Mouse (Mus musculus) left cerebral cortex, adult 18-20 months (tissue): ENCODE measurements around the gene Rgl3. TPM values are rescaled to one million over a fixed set of nuclear protein-coding genes. Genes with fewer than 3 reads are reported as not detected.

Source experiments
- DNase-seq, 2 experiments: peaks; one replicate each; pipeline ENCODE4 v3.0.0; 2021 to 2022; ENCODE audit warnings: low spot score in 2 of 2, mixed read lengths in 1 of 2
- total RNA-seq, 2 experiments: library from RNA; stranded (reverse); gene quantifications; 2 replicates each; pipeline ENCODE4 v1.2.3; 2021

Rgl3 gene
- total RNA-seq, 2 experiments from 2014 or later, result 3.7 to 4.0 TPM

GRCm38 (mm10) chr9:21925034-21925433 is 64.2 kb downstream of the Rgl3 start:
- DNase-seq, result no peak

GRCm38 (mm10) chr9:21924099-21924493 is 65.2 kb downstream of the Rgl3 start:
- no peak for DNase-seq

GRCm38 (mm10) chr9:21923490-21924098 is 65.7 kb downstream of the Rgl3 start:
- no peak for DNase-seq

- DNase-seq, result no peak
Measured at GRCm38 (mm10) chr9:21923036-21923435, 66.2 kb downstream of the Rgl3 start.

Other genes starting within 250 kb of the Rgl3 start
- gene Spc24, start 229.1 kb downstream of the Rgl3 start, total RNA-seq, result 1 to 10 TPM; 3.1 to 5.0 TPM
- gene Kank2, start 190.7 kb downstream of the Rgl3 start, total RNA-seq, result 1 to 10 TPM; 8.4 to 9.1 TPM
- not detected for gene Angptl8, start 153.9 kb downstream of the Rgl3 start, total RNA-seq
- 10 to 100 TPM; 12.7 to 18.2 TPM for gene Dock6, start 136.8 kb downstream of the Rgl3 start, total RNA-seq
- gene Rab3d, start 71.3 kb downstream of the Rgl3 start, total RNA-seq, result 10 to 100 TPM; 13.8 to 14.0 TPM
- gene Ccdc159, start 62.0 kb downstream of the Rgl3 start, total RNA-seq, result 10 to 100 TPM; 18.3 to 18.8 TPM
- 10 to 100 TPM; 33.5 to 39.8 TPM for gene Tmem205, start 61.9 kb downstream of the Rgl3 start, total RNA-seq
- 100 to 1,000 TPM; 171 to 178 TPM for gene Plppr2, start 52.4 kb downstream of the Rgl3 start, total RNA-seq
- gene Swsap1, start 33.7 kb downstream of the Rgl3 start, total RNA-seq, result 10 to 100 TPM; 13.1 to 14.1 TPM
- 10 to 100 TPM; 10.7 to 12.9 TPM for gene Epor, start 25.9 kb downstream of the Rgl3 start, total RNA-seq
- gene Ccdc151, start 13.2 kb upstream of the Rgl3 start, total RNA-seq, result 1 to 10 TPM; 8.1 TPM
- gene Prkcsh, start 13.4 kb upstream of the Rgl3 start, total RNA-seq, result 10 to 100 TPM; 91.4 to 95.1 TPM
- gene Elavl3, start 62.6 kb upstream of the Rgl3 start, total RNA-seq, result 100 to 1,000 TPM; 144 TPM
- gene Gm49318, start 81.8 kb upstream of the Rgl3 start, total RNA-seq, result 1 to 10 TPM; 1.4 to 3.8 TPM
- gene Zfp653, start 81.9 kb upstream of the Rgl3 start, total RNA-seq, result 10 to 100 TPM; 19.8 to 21.1 TPM
- gene Ecsit, start 96.0 kb upstream of the Rgl3 start, total RNA-seq, result 10 to 100 TPM; 43.0 to 49.9 TPM
- gene Cnn1, start 109.8 kb upstream of the Rgl3 start, total RNA-seq, result under 1 TPM; 0.56 to 0.87 TPM
- 10 to 100 TPM; 64.7 to 65.0 TPM for gene Elof1, start 127.7 kb upstream of the Rgl3 start, total RNA-seq
- gene Acp5, start 146.3 kb upstream of the Rgl3 start, total RNA-seq, result under 1 TPM; 0.59 to 0.63 TPM
- gene Pigyl, start 167.4 kb upstream of the Rgl3 start, total RNA-seq, result 10 to 100 TPM; 39.8 to 40.6 TPM
- gene Zfp872, start 198.6 kb upstream of the Rgl3 start, total RNA-seq, result not detected
- 10 to 100 TPM; 20.4 to 21.0 TPM for gene Zfp809, start 236.3 kb upstream of the Rgl3 start, total RNA-seq